Mouse (Mus musculus): ENCODE measurements around the gene Actr1b. TPM values are rescaled to one million over a fixed set of nuclear protein-coding genes. Genes with fewer than 3 reads are reported as not detected.

Gene Actr1b
- 76.6 and 85.5 TPM in 2 replicates for polyA plus RNA-seq (2012; rRNA removed)

DNA sequence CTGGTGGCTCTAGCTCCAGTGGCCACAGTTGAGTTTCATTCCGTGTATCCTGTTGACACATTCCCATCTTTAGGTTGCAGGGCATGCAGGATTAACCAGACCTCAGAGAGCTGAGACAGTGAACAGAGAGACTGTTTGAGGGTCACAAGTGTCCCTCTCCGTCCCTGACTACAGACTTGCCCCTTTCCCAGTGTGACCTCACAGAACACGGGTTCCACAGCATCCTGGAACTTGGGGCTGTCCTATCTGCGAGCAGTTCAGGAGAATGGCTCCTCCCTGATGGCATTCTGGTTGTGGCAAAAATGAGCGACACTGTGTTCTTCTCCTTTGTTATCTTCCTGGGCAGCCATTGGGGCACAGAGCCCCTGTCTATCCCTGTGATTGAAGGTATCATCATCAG, at the start of gene Actr1b:
Gene Actr1b (minus strand): TSS at position 112 of the 400 bp plus-strand sequence.
- no peaks in the 10 kb centered on the region for H3K36me3 ChIP-seq (ENCODE audit: control insufficient read depth, insufficient read depth, low read length)
- H3K27ac ChIP-seq (ENCODE audit: insufficient read depth, low read length), result no peak within 1 kb of the TSS
- H3K4me1 ChIP-seq (ENCODE audit: control insufficient read depth, insufficient read depth, insufficient read length), result no peaks in the 10 kb centered on the region; the same call in 1 of the 2 replicates
- TF ChIP-seq POLR2A (IDR thresholded peaks at IDR 0.05; ENCODE audit: low read depth, low read length) (no peak), CTCF (IDR thresholded peaks at IDR 0.05; ENCODE audit: extremely low read depth, insufficient read depth, insufficient read length, insufficient replicate concordance) (no peak)
- WGBS, result 80% methylated on average over 5 of the region's 5 CpGs
- DNase-seq (ENCODE audit: low read depth in 1 of 2, low spot score in 2 of 2), result no peak
- no peak within 1 kb of the TSS for H3K4me3 ChIP-seq (ENCODE audit: extremely low read depth, insufficient read depth, insufficient read length)
- no peaks in the 10 kb centered on the region for H3K27me3 ChIP-seq (ENCODE audit: control insufficient read depth, insufficient read depth, low read length)

DNA sequence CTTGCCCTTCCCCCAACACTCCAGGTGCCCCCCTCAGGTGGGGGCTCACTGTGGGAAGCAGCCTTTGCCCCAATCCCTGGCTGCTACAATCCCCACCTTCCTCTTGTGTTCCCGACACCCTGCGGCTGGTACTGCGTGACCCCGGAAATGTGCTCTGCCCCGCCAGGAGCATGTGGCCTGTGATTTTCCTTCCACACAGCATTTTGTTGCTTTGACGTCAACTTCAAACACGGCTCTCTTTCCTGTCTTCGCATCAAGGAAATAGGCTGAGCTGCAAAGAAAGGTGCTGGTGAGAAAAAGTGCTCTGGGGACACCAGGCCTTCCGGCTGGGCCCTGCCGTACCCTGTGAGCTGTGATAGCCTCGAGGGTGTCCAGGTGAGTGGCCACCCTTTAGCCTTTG, 47.3 kb upstream of the Actr1b start, which contains the start of gene Zap70:
Gene Zap70 (plus strand): TSS at position 231 of the 400 bp plus-strand sequence.
- H3K27me3 ChIP-seq (ENCODE audit: control insufficient read depth, insufficient read depth, low read length), result no peaks in the 10 kb centered on the region
- H3K27ac ChIP-seq (ENCODE audit: insufficient read depth, low read length), result peak within 1 kb of the TSS; percentile 92
- H3K4me3 ChIP-seq (ENCODE audit: extremely low read depth, insufficient read depth, insufficient read length), result peak within 1 kb of the TSS; percentile 61; the same call in 1 of the 2 replicates
- TF ChIP-seq POLR2A (IDR thresholded peaks at IDR 0.05; ENCODE audit: low read depth, low read length), result peak; percentile 15; the same call in 1 of the 2 replicates
- TF ChIP-seq CTCF (IDR thresholded peaks at IDR 0.05; ENCODE audit: extremely low read depth, insufficient read depth, insufficient read length, insufficient replicate concordance), result no peak
- H3K4me1 ChIP-seq (ENCODE audit: control insufficient read depth, insufficient read depth, insufficient read length), result peaks cover 23% of the 10 kb centered on the region; the same call in 1 of the 2 replicates
- no peaks in the 10 kb centered on the region for H3K36me3 ChIP-seq (ENCODE audit: control insufficient read depth, insufficient read depth, low read length)
- WGBS, result 57% methylated on average over 11 of the region's 11 CpGs
- peak; percentile 29 to 67 for DNase-seq (ENCODE audit: low read depth in 1 of 2, low spot score in 2 of 2)

DNA sequence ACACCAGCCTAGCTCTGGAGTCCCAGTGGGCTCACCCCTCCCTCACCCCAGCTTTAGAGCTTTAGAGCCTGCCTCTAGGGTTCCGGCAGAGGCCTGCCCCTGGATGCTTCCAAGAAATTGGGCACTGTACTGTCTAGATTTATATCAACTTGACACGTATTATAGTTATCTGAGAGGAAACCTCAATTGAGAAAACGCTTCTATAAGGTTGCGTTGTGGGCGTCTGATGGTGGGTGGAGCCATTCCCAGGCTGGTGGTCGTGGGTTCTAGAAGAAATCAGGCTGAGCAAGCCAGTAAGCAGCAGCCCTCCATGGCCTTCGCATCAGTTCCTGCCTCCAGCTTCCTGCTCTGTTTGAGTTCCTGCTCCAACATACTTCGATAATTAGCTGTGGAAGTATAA, 46.8 kb upstream of the Actr1b start:
- TF ChIP-seq CTCF (IDR thresholded peaks at IDR 0.05; ENCODE audit: extremely low read depth, insufficient read depth, insufficient read length, insufficient replicate concordance), result no peak
- TF ChIP-seq POLR2A (IDR thresholded peaks at IDR 0.05; ENCODE audit: low read depth, low read length), result no peak
- no peaks in the 10 kb centered on the region for H3K36me3 ChIP-seq (ENCODE audit: control insufficient read depth, insufficient read depth, low read length)
- DNase-seq (ENCODE audit: low read depth in 1 of 2, low spot score in 2 of 2), result no peak
- 67% methylated on average over 8 of the region's 8 CpGs for WGBS
- peaks cover 19% of the 10 kb centered on the region; the same call in 1 of the 2 replicates for H3K4me1 ChIP-seq (ENCODE audit: control insufficient read depth, insufficient read depth, insufficient read length)
- H3K27ac ChIP-seq (ENCODE audit: insufficient read depth, low read length), result peak overlapping the region; percentile 84
- H3K27me3 ChIP-seq (ENCODE audit: control insufficient read depth, insufficient read depth, low read length), result no peaks in the 10 kb centered on the region
- no peak overlapping the region for H3K4me3 ChIP-seq (ENCODE audit: extremely low read depth, insufficient read depth, insufficient read length)

DNA sequence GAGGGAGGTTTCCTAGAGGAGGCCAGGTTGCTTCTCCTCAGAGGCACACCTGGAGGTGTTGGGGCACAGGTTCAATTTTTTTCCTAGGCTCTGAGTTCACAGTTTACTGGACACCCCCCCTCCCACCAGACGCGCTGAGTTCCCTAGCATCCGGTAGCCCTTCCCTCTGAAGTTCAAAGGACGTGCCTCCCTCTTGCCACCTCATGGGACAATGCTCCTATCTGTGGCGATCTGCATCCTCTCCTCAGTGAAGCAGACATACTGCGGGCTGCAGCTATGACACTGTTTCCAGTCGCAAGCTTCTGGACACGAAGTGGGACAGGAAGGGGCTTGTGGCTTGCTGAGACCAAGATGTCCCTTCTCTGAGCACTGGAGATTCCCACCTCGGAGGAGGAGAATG, 46.2 kb upstream of the Actr1b start:
- DNase-seq (ENCODE audit: low read depth in 1 of 2, low spot score in 2 of 2), result no peak
- Histone ChIP-seq H3K4me1 (ENCODE audit: control insufficient read depth, insufficient read depth, insufficient read length) (peaks cover 12% of the 10 kb centered on the region; the same call in 1 of the 2 replicates), H3K4me3 (ENCODE audit: extremely low read depth, insufficient read depth, insufficient read length) (no peak overlapping the region), H3K27me3 (ENCODE audit: control insufficient read depth, insufficient read depth, low read length) (no peaks in the 10 kb centered on the region), H3K36me3 (ENCODE audit: control insufficient read depth, insufficient read depth, low read length) (no peaks in the 10 kb centered on the region), H3K27ac (ENCODE audit: insufficient read depth, low read length) (no peak overlapping the region)
- 81% methylated on average over 9 of the region's 9 CpGs for WGBS
- no peak for TF ChIP-seq POLR2A (IDR thresholded peaks at IDR 0.05; ENCODE audit: low read depth, low read length)
- no peak for TF ChIP-seq CTCF (IDR thresholded peaks at IDR 0.05; ENCODE audit: extremely low read depth, insufficient read depth, insufficient read length, insufficient replicate concordance)

DNA sequence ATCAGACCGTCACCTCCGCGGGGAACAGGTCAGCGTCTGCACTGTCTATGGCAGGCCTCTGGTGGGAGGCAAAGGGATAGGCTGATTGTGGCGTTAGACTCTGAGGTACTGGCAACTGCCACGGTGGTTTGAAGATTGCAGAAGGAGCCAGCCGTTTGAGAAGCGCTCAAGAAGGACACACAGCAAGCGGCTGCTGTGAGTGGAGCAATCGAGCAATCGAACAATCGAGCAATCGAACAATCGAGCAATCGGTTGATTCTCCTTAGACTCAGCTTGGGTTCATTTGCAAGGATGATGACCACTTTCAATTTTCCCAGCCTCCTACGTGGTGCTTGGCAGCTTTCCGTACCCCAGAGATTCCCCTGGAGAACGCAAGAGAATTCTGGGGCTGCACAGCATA, 44.9 kb upstream of the Actr1b start:
- Histone ChIP-seq H3K4me3 (ENCODE audit: extremely low read depth, insufficient read depth, insufficient read length) (no peak overlapping the region), H3K36me3 (ENCODE audit: control insufficient read depth, insufficient read depth, low read length) (no peaks in the 10 kb centered on the region), H3K27me3 (ENCODE audit: control insufficient read depth, insufficient read depth, low read length) (no peaks in the 10 kb centered on the region), H3K4me1 (ENCODE audit: control insufficient read depth, insufficient read depth, insufficient read length) (peaks cover 3% of the 10 kb centered on the region; the same call in 1 of the 2 replicates), H3K27ac (ENCODE audit: insufficient read depth, low read length) (no peak overlapping the region)
- WGBS, result 86% methylated on average over 18 of the region's 18 CpGs
- TF ChIP-seq POLR2A (IDR thresholded peaks at IDR 0.05; ENCODE audit: low read depth, low read length), result no peak
- TF ChIP-seq CTCF (IDR thresholded peaks at IDR 0.05; ENCODE audit: extremely low read depth, insufficient read depth, insufficient read length, insufficient replicate concordance), result no peak
- no peak for DNase-seq (ENCODE audit: low read depth in 1 of 2, low spot score in 2 of 2)

DNA sequence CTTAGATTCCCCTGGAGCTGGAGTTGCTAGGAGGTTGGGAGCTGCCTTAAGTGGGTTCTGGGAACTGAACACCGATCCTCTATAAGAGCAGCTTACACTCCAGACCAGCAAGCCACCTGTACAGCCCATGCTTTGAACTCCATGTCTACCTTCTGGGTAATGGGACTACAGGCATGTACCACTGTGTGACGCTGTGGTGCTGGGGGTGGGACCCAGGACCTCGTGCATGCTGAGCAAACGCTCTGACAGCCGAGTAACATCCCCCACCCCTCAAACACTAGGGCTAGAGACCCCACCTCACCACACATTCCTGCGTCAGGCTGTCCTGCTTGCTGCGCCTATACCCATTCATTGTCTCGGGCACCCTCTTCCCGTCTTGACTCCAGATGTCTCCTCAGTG, 44.3 kb upstream of the Actr1b start:
- no peak overlapping the region for H3K4me3 ChIP-seq (ENCODE audit: extremely low read depth, insufficient read depth, insufficient read length)
- TF ChIP-seq POLR2A (IDR thresholded peaks at IDR 0.05; ENCODE audit: low read depth, low read length) (no peak), CTCF (IDR thresholded peaks at IDR 0.05; ENCODE audit: extremely low read depth, insufficient read depth, insufficient read length, insufficient replicate concordance) (no peak)
- no peaks in the 10 kb centered on the region for H3K27me3 ChIP-seq (ENCODE audit: control insufficient read depth, insufficient read depth, low read length)

DNA sequence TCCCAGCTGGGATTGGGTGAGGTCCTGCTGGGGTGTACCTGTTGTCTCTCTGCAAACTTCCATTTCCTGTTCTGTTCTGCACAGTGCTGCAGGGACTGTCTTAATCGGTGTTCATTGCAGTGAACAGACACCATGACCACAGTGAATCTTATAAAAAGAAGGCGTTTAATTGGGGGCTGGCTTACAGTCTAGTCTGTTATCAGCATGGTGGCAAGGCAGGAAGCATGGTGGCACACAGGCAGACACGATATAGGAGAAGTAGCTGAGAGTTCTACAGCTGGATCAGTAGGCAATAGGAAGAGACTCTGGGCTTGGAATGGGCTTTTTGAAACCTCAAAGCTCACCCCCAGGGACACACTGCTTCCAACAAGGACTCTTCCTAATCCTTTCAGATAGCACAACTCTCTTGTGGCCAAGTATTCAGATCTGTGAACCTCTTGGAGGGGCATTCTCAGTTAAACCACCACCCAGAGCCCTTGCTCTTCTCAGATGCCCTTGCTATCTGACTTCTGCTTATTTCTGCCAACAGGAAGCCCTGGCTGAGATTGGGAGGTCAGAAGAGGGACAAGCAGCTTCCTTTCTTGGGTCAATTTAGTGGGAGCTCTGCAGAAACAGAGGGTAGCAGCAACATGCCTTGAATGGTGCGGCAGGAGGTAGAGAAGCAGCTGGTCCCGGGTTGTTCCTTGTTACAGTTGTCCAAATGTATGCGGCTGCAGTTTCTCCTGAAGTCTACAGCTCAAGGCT, 39.9 kb upstream of the Actr1b start:
- no peak for DNase-seq (ENCODE audit: low read depth in 1 of 2, low spot score in 2 of 2)
- H3K4me1 ChIP-seq (ENCODE audit: control insufficient read depth, insufficient read depth, insufficient read length), result no peaks in the 10 kb centered on the region
- H3K27ac ChIP-seq (ENCODE audit: insufficient read depth, low read length), result no peak overlapping the region
- 18% methylated on average over 6 of the region's 6 CpGs for WGBS
- TF ChIP-seq CTCF (IDR thresholded peaks at IDR 0.05; ENCODE audit: extremely low read depth, insufficient read depth, insufficient read length, insufficient replicate concordance) (no peak), POLR2A (IDR thresholded peaks at IDR 0.05; ENCODE audit: low read depth, low read length) (no peak)
- H3K4me3 ChIP-seq (ENCODE audit: extremely low read depth, insufficient read depth, insufficient read length), result no peak overlapping the region
- no peaks in the 10 kb centered on the region for H3K27me3 ChIP-seq (ENCODE audit: control insufficient read depth, insufficient read depth, low read length)
- no peaks in the 10 kb centered on the region for H3K36me3 ChIP-seq (ENCODE audit: control insufficient read depth, insufficient read depth, low read length)

More for the DNA sequence above, 44.3 kb upstream of the Actr1b start:
- Histone ChIP-seq H3K4me1 (ENCODE audit: control insufficient read depth, insufficient read depth, insufficient read length) (peaks cover 3% of the 10 kb centered on the region; the same call in 1 of the 2 replicates), H3K36me3 (ENCODE audit: control insufficient read depth, insufficient read depth, low read length) (no peaks in the 10 kb centered on the region), H3K27ac (ENCODE audit: insufficient read depth, low read length) (no peak overlapping the region)
- 85% methylated on average over 9 of the region's 9 CpGs for WGBS
- no peak for DNase-seq (ENCODE audit: low read depth in 1 of 2, low spot score in 2 of 2)
